Mouse (Mus musculus): ENCODE measurements around the gene Foxp4. TPM values are rescaled to one million over a fixed set of nuclear protein-coding genes. Genes with fewer than 3 reads are reported as not detected.

Foxp4 gene
- total and polyA plus RNA-seq, 3 experiments: 3.3 to 41.7 (median 9.9) TPM

DNA sequence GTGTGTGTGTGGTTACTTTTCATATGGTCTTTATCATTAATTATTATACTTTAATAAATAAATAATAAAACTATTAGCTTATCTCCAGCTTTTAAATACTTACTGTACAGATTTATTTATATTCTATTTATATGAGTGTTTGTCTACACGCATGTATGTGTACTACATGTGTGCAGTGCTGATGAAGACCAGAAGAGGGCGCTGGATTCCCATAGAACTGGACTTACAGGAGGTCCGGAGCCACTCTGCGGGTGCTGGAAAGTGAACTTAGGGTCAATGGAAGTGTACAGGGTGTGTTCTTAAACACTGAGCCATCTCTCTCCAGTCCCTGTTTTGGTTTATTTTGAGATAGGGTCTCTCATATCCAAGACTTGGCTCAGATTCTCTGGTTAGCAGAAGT is 68.9 kb downstream of the Foxp4 start:
- Histone ChIP-seq H3K9me3 (replicated peaks; ENCODE audit: low read length) (peaks cover 11% of the 10 kb centered on the region), H3K4me2 (ENCODE audit: insufficient read depth, low read depth, poor library complexity, severe bottlenecking) (no peak overlapping the region), H3K27me3 (replicated peaks) (peaks cover 4% of the 10 kb centered on the region), H3K36me3 (replicated peaks in 1 of 2; ENCODE audit: control insufficient read depth in 1 of 2, insufficient read depth in 1 of 2, low read length in 1 of 2) (no peaks in the 10 kb centered on the region), H3K4me1 (ENCODE audit: control insufficient read depth in 1 of 2, insufficient read depth in 2 of 2) (0 out of 4 replicates have a peak, but pooled peaks cover 0 to 2% of the 10 kb centered on the region in 2 experiments), H3K79me2 (replicated peaks; ENCODE audit: control insufficient read depth, extremely low read depth, insufficient read depth, poor library complexity, severe bottlenecking) (no peaks in the 10 kb centered on the region), H3K4me3 (replicated peaks in 1 of 3; ENCODE audit: low read depth in 2 of 3, low read length in 2 of 3, poor library complexity in 1 of 3) (no peak overlapping the region), H3K9ac (ENCODE audit: insufficient read depth, low read depth) (no peak overlapping the region), H3K27ac (ENCODE audit: insufficient read depth, low read depth) (no peak overlapping the region)
- no peak for DNase-seq (ENCODE audit: extremely low read depth)
- TF ChIP-seq ZNF384 (IDR thresholded peaks at IDR 0.05; ENCODE audit: low read depth, low read length) (no peak), SMC3 (IDR thresholded peaks at IDR 0.05; ENCODE audit: low read depth, low read length) (no peak), HCFC1 (IDR thresholded peaks at IDR 0.05; ENCODE audit: low read depth, low read length) (no peak), MAZ (IDR thresholded peaks at IDR 0.05; ENCODE audit: low read depth, low read length) (no peak), USF2 (conservative IDR thresholded peaks at IDR 0.05; ENCODE audit: low read depth, low read length) (no peak), JUND (conservative IDR thresholded peaks at IDR 0.05; ENCODE audit: low read depth, low read length) (no peak), TCF12 (IDR thresholded peaks at IDR 0.05; ENCODE audit: low read depth, low read length) (no peak), KAT2A (IDR thresholded peaks at IDR 0.05; ENCODE audit: insufficient replicate concordance, low read length) (no peak), RAD21 (IDR thresholded peaks at IDR 0.05; ENCODE audit: low read depth, low read length) (no peak), ZMIZ1 (IDR thresholded peaks at IDR 0.05; ENCODE audit: low read depth, low read length) (no peak), CTCF (conservative IDR thresholded peaks at IDR 0.05 in 1 of 2, IDR thresholded peaks at IDR 0.05 in 1 of 2; ENCODE audit: low read depth in 2 of 2, low read length in 2 of 2) (no peak), RCOR1 (conservative IDR thresholded peaks at IDR 0.05; ENCODE audit: low read depth, low read length) (no peak)
- dilution Hi-C loops (cut with MboI; ENCODE audit: extremely low pct_ligation_motif_present, extremely low pct_unique_long_range_greater_than_20kb, low sequenced_read_pairs) (no loop called here), in situ Hi-C loops (cut with MboI; ENCODE audit: low pct_ligation_motif_present, low pct_unique_long_range_greater_than_20kb, low sequenced_read_pairs) (no loop called here)

DNA sequence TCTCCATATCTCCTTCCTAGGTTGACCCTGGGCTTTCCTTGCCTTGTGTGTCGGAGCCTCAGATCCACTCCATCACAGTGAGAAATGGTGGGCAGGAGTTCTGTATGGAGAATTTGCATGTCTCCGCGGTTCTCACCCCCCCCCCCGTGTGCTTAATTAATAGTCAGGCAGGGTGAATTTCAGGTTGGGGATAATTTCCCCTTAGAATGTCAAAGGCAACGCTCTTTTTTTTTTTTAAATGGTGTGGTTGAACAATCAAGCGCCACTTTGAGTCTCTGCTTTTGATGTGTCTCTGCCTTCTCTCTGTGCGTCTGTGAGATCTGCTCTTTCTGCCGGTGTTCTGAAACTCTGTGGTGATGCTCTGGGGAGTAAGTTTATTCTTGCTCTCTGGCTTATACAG is 69.5 kb downstream of the Foxp4 start:
- Histone ChIP-seq H3K79me2 (replicated peaks; ENCODE audit: control insufficient read depth, extremely low read depth, insufficient read depth, poor library complexity, severe bottlenecking) (no peaks in the 10 kb centered on the region), H3K4me2 (ENCODE audit: insufficient read depth, low read depth, poor library complexity, severe bottlenecking) (no peak overlapping the region), H3K36me3 (replicated peaks in 1 of 2; ENCODE audit: control insufficient read depth in 1 of 2, insufficient read depth in 1 of 2, low read length in 1 of 2) (no peaks in the 10 kb centered on the region), H3K9ac (ENCODE audit: insufficient read depth, low read depth) (no peak overlapping the region), H3K27ac (ENCODE audit: insufficient read depth, low read depth) (no peak overlapping the region), H3K4me1 (ENCODE audit: control insufficient read depth in 1 of 2, insufficient read depth in 2 of 2) (0 out of 4 replicates have a peak, but pooled peaks cover 0 to 2% of the 10 kb centered on the region in 2 experiments), H3K9me3 (replicated peaks; ENCODE audit: low read length) (peaks cover 11% of the 10 kb centered on the region), H3K27me3 (replicated peaks) (peaks cover 4% of the 10 kb centered on the region), H3K4me3 (replicated peaks in 1 of 3; ENCODE audit: low read depth in 2 of 3, low read length in 2 of 3, poor library complexity in 1 of 3) (no peak overlapping the region)
- no peak for DNase-seq (ENCODE audit: extremely low read depth)
- dilution Hi-C loops (cut with MboI; ENCODE audit: extremely low pct_ligation_motif_present, extremely low pct_unique_long_range_greater_than_20kb, low sequenced_read_pairs) (no loop called here), in situ Hi-C loops (cut with MboI; ENCODE audit: low pct_ligation_motif_present, low pct_unique_long_range_greater_than_20kb, low sequenced_read_pairs) (no loop called here)
- TF ChIP-seq ZNF384 (IDR thresholded peaks at IDR 0.05; ENCODE audit: low read depth, low read length) (no peak), ELF1 (IDR thresholded peaks at IDR 0.05; ENCODE audit: low read depth, low read length) (no peak), JUND (conservative IDR thresholded peaks at IDR 0.05; ENCODE audit: low read depth, low read length) (no peak), GABPA (IDR thresholded peaks at IDR 0.05; ENCODE audit: insufficient replicate concordance, low read depth, low read length) (no peak), BHLHE40 (IDR thresholded peaks at IDR 0.05; ENCODE audit: low read depth, low read length) (no peak), SMC3 (IDR thresholded peaks at IDR 0.05; ENCODE audit: low read depth, low read length) (no peak), RCOR1 (conservative IDR thresholded peaks at IDR 0.05; ENCODE audit: low read depth, low read length) (no peak), MXI1 (IDR thresholded peaks at IDR 0.05; ENCODE audit: low read depth, low read length) (no peak), CHD2 (IDR thresholded peaks at IDR 0.05; ENCODE audit: low read length) (no peak), MAX (IDR thresholded peaks at IDR 0.05; ENCODE audit: low read length) (no peak), ZC3H11A (IDR thresholded peaks at IDR 0.05; ENCODE audit: low read depth, low read length) (no peak), CTCF (conservative IDR thresholded peaks at IDR 0.05 in 1 of 2, IDR thresholded peaks at IDR 0.05 in 1 of 2; ENCODE audit: low read depth in 2 of 2, low read length in 2 of 2) (no peak)
